Mouse (Mus musculus): ENCODE measurements at regions not wholly inside any gene's neighbourhood (a gene's known extent, or its start where the extent isn't known, plus 50 kb on each side); places are given as distances from the start of the nearest gene placed in this dataset.

DNA sequence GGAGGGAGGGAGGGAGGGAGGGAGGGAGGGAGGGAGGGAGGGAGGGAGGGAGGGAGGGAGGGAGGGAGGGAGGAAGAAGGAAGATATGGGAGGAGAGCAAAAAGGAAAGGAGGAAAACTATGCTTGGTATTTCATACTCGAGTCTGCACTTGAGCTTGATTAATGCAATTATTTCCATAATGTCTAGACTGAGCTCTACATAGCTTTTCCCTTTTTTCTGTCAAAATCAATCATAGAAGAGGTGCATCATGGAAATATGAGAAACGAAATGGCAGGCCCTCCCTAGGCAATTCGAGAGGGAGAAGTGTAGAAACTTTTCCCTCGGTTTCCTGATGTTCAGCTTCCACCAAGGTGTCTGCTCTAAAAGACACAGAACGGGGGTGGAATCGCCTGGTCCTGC, 417.6 kb downstream of the Plk2 start:
- ATAC-seq, result no peak

DNA sequence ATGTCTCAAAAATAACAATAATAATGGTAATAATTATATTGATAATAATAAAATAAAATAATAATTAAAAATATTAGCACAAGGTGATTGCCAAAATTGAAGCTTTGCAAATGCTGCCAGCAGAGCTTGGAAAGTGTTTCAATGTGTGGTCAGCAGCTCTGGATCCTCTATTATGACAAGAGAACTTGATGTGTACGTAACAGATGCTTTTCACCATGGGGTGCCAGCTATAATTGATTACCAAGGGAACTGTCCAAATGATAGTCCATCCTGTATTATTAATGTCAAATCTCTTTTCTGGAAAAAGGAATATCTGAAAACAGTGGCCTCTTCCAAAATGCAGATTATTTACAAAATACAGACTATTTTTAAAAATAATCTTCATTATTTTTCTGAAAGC, 419.2 kb downstream of the Plk2 start:
- no peak for ATAC-seq

DNA sequence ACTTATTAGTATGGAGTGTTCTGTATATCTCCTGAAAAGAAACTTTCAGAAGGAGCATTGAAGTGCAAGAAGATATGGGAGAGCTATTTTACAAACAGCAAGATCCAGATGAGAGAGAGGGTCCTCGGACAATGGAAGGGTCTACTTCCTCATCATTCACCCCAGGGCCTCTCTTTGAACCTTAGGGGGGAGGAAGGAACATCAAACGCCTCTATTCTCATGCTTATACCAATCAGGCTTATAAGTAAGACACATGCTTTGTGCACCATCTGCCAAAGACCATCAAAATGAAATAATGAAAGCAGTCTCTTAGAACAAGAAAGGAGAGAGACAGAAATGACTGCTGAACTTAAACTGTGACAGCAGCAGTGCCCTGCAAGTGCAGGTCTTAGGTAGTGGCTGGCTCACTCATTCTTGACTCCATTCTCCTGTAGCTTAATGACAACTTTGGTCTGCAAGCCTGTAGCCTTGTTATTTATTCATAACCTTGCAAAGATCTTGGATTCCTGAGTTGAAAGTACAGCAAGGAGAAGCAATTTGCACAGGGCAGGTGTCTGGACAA, 424.5 kb downstream of the Plk2 start:
- no peak for ATAC-seq

DNA sequence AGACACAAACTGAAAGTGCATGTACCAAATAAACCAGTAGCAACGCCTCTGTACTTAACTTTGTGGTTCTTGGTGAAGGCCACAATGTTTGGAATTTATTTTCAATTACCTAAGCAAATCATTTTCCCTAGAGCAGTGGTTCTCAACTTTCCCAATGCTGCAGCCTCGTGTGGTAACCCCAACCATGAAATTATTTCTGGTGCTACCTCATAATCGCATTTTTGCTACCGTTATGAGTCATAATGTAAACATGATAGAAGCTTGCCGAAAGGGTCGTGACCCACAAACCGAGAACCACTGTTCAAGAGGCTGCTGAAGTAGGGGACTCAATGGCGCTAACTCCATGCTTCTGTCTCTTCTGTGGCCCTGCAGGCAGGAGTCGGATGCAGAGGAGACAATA, 429.9 kb upstream of the Actbl2 start:
- no peak for ATAC-seq

DNA sequence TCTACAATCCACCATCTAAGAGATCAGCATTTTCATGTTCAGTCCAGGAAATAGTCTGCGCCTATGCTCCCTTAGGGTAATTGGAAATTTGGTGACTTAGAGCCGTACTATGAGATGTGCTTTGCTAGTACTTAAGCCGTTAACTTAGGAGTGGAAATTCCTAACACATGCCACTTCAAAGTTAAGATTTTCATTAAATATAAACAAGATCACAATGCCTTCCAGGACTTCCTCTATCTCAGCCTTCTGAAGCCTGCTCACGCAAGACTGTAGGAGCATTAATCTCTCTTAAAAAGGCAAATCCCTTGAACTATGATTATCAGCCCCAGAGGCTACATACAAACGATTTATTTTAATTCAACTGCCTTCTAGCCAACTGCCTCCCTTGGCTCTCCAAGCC, 422.4 kb upstream of the Actbl2 start:
- no peak for ATAC-seq

DNA sequence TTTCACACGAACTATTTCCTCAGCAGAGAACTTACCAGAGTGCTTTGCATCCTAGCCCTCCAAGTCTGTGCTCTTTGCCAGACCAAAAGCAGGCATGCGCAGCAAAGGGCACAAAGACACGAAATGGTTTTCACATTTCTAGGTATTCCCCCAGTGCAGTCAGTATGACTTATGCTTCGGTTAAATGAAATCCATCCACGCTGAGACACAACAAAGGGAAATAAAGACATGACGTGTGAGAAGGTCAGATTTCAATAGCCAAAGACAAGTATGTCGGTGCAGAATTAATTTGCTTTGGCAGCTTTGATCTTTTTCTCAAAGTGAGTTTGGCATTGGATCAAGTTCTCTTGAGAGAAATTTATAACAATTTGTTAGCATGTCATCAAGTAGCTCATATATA, 417.9 kb upstream of the Actbl2 start:
- ATAC-seq, result no peak

DNA sequence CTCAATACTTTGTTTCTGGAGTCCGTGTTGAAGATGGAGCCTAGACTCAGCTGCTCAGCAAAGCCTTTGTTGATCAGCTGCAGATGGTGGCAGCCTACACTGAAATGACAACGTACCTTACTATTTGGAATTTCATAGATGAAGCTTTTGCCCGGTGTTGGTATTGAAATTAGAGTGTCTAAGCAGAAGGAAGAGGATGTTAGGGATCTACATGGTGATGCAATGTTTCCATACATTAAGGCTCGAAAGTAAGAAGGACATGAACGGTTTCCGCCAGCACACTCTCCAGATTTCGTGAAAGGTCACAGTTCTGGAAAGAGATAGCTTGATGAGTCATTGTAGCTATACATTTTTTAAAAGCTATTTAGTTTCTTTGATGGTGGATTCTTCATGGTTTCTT, 412.9 kb upstream of the Actbl2 start:
- no peak for ATAC-seq

DNA sequence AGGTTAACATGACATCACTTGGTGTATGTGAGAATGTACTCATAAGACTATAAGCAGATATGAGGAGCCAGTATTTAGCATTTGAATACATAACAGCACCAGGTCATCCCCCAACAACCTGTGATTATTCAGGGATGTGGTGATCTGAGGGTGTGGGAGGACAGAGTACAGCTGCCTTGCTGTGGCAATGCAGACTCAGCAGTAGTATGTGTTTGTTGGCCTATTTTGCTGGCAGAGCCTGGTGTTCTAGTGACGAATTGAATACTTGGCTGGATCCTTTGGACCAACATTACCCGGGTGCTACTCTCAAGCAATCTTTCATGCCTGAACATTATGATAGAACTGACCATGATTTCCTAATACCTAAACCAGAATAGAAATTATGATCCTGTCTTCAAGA, 409.1 kb upstream of the Actbl2 start:
- ATAC-seq, result no peak

DNA sequence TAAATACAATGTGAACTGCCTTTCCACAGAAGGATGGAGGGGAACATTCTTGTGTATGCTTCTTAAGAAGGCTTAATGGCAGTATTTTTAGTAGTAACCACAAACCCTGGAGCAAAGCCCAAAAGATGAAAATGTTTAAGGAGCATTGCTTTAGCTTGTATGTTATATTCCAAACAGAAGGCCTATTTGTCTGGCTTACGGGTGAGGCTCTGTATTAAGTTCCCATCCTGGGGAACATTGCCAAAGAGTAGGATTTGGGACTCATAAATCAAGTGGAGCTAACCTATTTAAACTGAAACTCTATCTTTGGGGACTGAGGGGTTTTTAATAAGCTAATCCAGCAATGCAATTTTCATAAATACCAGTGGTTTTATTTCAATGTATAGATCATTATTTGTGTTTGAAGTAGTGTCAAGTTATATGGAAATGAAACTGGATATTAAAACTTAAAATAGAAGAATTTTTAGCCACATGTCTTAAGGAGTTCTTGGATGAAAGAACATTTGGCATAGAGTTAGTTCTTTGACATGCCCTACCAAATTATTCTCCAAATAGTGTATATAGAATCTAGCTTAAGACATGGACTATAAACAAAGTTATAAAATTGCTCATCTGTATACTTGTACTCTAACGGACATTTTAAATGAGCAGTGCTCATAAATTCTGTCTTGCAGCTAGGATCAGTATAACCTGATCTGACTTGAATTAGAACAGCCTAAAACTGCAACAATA, 401.7 kb upstream of the Actbl2 start:
- ATAC-seq, result no peak

DNA sequence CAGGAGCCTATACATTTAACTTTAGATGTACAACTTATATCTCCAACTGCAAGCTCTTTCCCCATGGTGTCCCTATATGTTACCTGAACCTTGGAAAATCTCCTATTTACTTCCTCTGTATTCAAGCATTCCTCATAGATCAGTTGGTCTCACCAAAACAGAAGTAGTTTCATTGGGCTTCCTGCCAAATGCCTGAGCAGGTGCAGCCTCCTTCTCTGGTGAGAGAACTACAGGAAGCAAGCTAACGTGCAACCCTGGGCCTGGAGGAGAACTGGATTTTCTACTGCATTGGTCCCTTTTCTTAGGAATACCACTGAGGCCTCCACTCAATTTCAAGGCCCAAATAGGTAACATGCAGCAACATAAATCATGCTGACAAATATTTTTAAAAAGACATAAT, 400.6 kb upstream of the Actbl2 start:
- ATAC-seq, result no peak

DNA sequence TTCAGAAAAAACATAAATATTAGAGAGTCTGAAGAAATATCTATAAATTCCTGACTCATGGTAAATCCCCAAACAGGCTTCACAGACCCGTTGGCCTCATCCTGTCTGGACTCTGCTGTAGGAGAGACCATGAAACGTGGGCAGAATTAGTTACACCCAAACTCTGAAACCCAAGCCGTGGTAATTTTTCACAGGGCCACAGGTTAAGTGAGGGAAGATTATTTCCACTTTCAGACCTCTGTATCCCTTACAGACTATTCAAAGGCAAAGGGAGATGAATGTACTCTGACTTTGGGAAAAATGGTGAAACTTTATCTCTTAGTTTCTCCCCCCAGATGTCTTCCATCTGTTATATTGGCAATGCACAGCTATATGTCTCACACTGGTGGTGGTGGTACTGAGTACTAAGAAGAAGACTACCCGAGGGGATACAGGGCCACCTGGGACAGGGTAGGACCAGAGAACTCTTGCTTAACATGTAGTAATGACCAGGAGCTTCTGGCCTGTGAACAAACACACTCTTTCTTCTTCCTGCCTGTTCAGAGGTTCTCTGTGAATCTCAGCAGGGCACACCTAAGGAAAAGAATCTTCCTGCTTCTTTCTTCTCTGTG, 388.8 kb upstream of the Actbl2 start:
- no peak for ATAC-seq

DNA sequence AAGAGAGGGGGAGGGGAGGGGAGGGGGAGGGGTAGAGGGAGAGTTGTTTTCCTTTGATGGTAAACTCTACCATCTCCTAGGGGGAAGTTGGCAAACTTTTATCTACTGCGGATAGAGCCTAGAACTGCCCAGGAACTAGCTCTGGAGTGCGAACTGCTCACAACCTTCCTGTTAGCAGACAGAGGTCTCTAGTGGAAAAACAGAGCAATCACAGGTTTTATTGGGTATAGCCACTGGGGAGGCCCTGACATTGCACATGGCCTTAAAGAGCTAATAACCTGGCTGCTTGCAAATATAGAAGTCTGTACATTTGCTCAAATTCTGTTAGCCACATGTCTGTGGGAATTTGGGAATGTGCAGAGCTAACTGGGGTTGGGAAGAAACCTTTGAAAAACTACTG, 388.1 kb upstream of the Actbl2 start:
- no peak for ATAC-seq

DNA sequence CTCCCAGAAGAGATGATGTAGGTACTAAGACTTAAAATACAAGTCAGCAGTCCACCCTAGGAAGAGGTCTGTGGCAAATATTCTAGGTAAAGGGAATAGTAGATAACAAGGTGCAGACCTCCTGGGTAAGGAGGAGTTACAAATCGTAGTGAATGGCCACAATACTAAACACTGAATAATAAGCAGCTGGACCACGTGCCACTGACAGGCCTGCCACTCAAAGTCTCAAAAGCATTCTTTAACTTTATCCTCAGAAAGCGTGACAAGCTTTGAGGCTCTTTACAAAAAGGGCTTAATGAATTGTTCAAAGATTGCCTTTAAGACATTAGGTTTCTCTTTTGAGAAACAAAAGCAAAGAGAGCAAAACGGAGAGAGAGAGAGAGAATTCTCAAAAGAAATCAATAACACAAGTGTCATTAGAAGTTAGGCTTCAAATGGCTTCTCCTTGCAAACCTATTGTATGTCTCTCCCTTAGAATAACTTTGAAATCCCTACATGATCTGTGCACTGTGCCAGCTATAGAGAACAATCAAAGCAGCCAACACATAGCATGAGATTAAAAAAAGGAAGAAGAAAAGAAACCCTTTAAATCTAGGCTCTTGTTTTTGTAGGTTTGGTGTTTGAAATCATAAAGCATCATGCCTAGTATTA, 383.6 kb upstream of the Actbl2 start:
- ATAC-seq, result no peak

DNA sequence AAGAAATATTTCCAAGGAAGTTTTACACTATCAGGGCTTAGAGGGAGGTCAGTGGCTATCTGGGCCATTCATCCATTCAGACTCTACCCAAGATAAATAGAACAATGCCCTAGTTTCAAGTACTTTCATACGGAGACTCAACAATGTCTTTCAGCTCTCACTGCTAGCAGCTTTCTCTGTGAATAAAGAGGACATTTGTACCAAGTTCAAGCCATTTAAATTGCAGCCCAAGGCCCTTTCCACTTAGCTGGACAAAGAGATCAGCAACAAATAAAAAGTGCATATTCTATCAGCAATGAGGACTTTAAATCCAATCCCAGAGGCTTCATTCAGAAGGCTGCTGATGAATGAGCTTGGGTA, 383.1 kb upstream of the Actbl2 start:
- no peak for ATAC-seq

DNA sequence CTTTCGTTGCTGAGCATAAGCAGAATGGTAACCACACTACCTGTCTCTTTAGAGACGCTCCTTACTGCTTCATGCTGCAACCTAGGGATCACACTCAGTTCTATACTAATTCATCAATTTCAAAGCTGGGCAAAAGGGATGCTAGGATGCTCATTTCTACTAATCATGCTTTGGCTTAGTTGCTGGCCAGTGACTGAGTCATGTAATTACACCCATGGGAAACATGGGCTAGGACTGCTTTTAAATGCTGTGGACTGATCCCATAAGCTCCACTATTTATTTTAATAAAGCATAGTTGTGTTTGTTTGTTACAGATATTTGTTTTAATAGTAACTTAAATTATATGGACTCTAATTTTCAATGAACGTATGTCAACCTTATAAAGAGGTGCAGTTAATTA, 373.2 kb upstream of the Actbl2 start:
- no peak for ATAC-seq

DNA sequence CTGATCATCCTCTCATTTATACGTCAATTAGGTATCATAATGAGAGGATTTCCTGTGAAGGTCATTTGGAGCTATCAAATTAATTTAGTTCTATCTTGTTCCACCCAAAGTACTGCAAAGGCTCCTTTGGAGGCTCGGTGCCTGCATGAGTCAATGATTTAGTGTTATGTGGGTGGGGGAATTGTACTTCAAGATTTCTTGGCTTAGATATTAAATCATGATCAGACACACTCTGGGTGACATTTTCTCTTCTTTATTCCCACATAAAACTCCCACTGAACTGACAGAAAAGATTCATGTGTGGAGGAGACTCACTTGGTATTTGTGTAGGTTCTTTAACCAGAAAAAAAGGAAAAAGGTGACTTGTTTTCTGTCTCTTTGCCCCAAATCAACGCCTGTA, 372.6 kb upstream of the Actbl2 start:
- ATAC-seq, result no peak

DNA sequence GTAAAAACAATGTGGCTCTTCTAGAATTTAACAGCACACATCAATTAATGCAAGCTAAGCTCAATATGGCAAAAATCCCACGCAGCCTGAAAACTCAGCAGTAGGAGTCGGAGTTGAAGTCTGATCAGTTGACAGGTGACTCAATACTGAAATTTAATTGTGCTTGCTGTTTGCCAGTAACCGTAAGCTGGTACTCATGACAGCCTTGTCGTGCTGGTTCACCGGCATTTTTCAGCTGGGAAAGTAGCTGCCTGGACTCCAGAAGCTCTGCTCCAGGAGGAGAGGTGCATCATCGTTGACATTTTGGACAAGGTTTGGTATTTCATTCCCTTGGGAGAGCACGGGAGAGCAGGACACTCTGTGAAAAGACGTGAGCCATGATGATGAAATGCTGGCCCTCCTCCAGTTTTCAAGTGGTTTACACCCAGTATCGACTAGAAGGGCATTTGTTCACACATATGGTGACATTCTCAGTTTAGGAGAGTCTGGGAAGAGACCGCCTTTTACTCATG, 372.1 kb upstream of the Actbl2 start:
- ATAC-seq, result no peak

DNA sequence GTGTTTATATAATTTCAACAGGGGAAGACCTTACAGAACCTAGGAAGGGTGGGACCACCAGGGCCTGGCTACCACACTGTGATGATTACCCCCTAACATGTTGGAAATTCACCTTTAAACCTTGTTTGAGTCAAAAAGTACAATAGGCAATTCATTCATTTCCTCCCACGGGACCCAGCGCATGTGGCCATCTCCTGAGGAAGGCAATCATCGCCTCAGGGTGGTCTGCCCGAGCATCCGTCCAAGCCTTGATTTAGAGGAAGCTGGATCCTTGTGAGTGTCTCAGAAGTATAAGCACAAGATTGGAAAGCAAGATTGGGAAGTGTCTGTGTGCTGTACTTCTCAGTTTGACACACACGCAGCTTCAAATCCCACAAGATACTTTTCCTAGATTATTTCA, 360.9 kb upstream of the Actbl2 start:
- no peak for ATAC-seq

DNA sequence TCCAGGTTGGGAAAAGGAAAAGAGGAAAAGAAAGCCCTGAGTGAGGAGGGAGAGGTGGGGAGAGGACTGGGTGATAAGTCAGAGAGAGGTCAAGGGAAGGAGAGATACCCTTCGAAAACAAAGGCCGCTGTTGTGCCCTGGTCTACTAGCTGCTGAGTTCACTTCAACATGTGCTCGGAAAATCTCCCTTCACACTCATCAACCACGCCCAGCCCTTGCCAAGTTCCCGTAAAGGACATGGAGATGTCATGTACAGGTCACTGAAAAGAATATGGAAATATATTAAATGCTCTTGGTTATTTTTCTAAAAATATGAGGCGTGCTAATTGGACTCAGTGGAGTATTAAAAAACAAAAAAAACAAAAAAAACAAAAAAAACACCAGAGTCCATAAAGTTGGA, 359.5 kb upstream of the Actbl2 start:
- no peak for ATAC-seq

DNA sequence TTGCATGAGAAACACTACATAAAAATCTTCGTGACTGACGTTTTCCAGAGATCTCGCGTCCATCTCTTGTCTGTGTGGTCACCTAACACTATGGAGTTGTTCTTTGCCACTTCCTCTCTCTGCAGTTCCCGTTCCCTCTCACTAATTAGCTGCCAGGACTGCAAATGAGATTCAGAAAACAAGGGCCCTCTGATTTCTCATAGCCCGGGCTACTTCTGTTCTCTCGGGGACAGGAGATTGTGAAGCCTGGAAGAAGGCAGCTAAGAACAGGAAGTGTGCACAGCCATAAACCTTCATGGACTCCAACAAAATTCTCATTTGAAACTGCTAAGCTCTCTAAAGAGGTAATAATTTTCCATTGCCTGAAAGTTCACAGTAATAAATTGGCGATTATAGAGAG, 358.9 kb upstream of the Actbl2 start:
- no peak for ATAC-seq

DNA sequence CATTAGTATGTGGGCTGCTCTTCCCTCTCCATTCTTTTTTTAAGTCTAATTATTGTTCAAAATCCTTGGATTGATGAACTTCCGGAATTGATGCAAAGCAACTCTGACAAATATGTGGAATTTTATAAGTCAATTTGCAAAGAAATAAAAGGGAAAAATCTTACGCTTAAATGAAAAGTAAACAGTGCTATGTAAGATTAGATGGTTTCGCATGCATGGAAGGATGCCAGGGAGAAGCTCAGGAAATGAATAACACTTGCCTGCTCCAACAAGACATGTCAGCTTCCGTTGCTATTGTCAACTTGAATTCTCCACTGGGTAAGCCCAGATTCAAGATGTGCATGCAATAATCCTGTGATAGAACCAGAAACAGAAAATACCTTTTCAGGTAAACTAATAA, 357.2 kb upstream of the Actbl2 start:
- ATAC-seq, result no peak

DNA sequence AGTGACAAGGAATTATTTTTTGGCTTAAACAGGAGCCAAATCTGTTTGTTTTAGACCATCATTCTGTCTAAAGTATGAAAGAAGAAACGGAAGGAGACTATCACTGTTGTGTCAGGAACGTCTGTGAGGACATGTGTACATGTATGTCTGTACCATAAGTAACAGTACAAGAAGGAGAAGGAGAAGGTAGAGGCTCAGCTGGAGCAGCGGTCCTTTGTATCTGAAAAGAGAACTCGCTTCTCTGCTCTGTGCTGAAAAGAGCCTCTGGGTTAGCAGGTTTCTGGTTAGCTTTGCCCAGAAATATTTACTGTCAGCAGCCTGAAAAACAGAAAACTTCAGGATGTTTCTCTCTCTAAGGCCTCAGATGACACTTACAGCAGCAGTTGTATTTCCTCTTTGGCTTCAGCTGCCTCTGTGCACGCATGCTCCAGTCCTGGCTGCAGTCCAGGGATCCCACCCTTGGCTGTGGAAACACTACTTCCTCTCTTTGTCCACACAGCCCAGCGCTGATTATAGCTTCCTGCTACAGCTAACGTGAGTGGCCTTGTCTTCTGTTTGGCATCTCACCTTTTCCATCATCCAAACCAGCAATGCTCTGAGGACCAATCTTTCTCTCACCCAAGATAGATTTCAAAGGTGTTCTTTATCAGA, 351.7 kb upstream of the Actbl2 start:
- no peak for ATAC-seq

DNA sequence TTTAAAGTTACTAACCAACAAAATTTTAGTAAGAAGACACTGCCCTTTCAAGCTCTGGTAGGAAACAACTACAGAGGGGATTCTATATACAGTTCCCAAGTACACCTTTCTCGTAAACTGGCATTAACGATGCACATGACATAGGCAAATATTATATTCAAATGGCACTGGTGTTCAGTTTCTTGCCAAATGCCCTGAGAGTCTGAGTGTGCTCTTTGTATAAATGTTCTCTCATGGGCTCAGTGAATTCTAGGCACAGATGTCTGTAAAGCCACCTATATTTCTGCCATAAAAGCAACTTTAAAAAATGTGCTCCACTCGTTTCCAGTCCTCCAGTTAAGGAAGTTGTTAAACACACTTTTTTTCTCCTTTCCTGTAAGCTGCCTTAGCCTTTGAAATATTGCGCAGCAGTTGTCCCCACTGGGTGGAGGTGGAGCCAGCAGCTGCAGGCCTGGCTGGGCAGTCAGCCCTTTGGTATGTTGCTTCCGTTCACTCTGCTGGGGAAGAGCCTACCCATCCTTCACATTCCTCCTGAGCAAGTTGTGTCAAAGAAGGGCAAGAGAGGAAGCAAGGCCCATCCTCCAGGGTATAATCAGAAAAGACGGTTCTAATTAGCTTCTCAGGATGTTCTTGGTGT, 347.4 kb upstream of the Actbl2 start:
- no peak for ATAC-seq

Data from activated CD4-positive, CD25-positive, alpha-beta regulatory T cell, adult 4 months (primary cell).